ENCODE assay signal across 13 mouse cellular contexts in genomic region chr13:111096071-111096470, GRCm38 (mm10).
DNase-seq lines count a peak whose midpoint lies in the region.
"Had no signal": no experiment of that assay in that cellular context is flagged by ENCODE, and none has a peak within 500 bp of the region (broad histone marks: within the 10 kb centered on the region; RNA-seq: fewer than 3 reads in every experiment).

No protein-coding gene starts in this region.

- intact Hi-C loops in left cerebral cortex, postnatal 10 days (cut with DNase I) = loop anchor here (10.0 kb wide), 1 partner anchor 121 kb away; no protein-coding TSS in a partner anchor

- peak; percentile 53 for DNase-seq in layer of hippocampus, adult 9-11 months
- no peak for DNase-seq in layer of hippocampus, adult 9-10 months (ENCODE audit: low spot score)
- peak; percentile 11 for DNase-seq in right cerebral cortex, postnatal 4 days
- no peak for DNase-seq in right cerebral cortex, adult 18-20 months
- peak; percentile 20 to 36 for DNase-seq in left cerebral cortex, postnatal 10 days (ENCODE audit: extremely low spot score in 1 of 2, low spot score in 2 of 2)
- no peak for DNase-seq in retina, embryonic 14.5 days (ENCODE audit: low spot score)
- DNase-seq: adrenal gland, adult 2 months; adrenal gland, postnatal 25 days; cerebellum, adult 2 months; cerebellum, postnatal 14 days; gastrocnemius, postnatal 36 days; heart, adult 11 months; heart, postnatal 36 days had no signal

Comparison
In these comparisons a context has a peak if more than half of its experiments do, and no peak if none do; other contexts are left out.
1. DNase-seq: peak in layer of hippocampus, adult 9-11 months (single experiment), right cerebral cortex, postnatal 4 days (single experiment) and left cerebral cortex, postnatal 10 days (2 of 2); none in layer of hippocampus, adult 9-10 months (single experiment), right cerebral cortex, adult 18-20 months (single experiment) and retina, embryonic 14.5 days (single experiment).